Mouse (Mus musculus): Measurements from ENCODE around the gene Cfap77.
"Not testable (repeated sequence)": the region's sequence is repeated elsewhere in the genome, so short reads cannot be mapped to it uniquely, and the experiment has no call there.

The Cfap77 gene

GRCm38 (mm10) chr2:29054991-29055390, at the start of gene Cfap77:
Gene Cfap77, minus strand, starts transcription at chr2:29055066.
- DNase-seq (ENCODE audit: low read depth, low spot score) = peak; percentile 55

DNA sequence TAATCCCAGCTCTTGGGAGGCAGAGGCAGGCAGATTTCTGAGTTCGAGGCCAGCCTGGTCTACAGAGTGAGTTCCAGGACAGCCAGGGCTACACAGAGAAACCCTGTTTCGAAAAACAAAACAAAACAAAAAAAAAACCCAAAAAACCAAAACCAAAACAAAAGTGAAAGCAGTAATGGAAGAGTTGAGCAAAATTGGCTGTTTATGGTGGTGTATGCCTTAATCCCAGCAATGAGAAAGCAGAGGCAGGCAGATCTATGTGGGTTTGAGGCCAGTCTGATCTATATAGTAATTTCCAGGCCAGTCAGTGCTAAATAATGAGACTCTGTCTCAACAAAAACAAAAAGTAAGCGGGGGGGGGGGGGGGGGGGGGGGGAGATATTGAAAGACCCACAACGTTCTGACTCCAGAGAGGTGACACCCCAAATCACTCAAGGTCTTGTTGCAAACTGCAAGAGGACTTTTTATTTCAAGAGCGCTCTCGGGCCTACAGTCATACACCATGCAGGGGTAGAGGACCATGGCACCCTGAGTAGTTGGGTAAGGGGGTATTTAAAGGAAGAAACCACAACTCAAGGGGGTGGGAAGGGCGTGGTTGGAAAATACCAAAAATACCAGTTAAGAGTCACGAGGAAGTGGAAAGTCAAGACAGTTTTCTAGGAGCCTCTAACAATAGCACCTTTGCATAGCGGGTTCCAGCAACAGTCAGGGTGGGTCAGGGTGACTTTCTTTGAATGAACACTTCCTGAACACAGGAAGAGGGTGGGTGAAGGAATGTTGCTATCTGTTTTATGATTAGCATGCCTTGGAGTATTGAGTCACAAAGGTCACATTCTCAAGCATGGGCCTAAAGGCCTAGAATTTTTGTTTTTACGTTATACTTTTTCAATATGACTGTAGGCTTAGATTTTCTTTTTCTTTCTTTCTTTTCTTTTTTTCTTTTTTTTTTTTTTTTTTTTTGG, 47.8 kb upstream of the Cfap77 start:
- not testable (repeated sequence) for DNase-seq (ENCODE audit: low read depth, low spot score)

- no peak for DNase-seq (ENCODE audit: low read depth, low spot score)
Measured at GRCm38 (mm10) chr2:29100822-29101534, 46.1 kb upstream of the Cfap77 start.

DNA sequence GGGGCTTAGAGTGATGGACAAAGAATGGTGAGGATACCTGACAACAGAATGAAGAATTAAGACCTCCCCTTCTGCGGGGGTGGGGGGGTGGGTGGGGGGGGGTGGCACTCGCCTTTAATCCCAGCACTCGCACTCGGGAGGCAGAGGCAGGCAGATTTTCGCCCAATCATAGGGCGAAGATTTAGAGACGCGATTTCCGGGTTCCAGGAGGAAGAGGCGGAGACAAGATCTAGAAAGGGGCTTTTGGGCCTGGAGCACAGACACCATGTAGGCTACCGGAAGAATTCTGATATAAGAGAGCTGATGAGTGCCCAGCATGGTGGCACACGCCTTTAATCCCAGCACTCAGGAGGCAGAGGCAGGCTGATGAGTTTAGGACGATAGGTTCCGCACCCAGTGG, 44.8 kb upstream of the Cfap77 start:
- DNase-seq (ENCODE audit: low read depth, low spot score) = no peak

GRCm38 (mm10) chr2:29098786-29099185, 43.9 kb upstream of the Cfap77 start:
- DNase-seq (ENCODE audit: low read depth, low spot score) = no peak

DNA sequence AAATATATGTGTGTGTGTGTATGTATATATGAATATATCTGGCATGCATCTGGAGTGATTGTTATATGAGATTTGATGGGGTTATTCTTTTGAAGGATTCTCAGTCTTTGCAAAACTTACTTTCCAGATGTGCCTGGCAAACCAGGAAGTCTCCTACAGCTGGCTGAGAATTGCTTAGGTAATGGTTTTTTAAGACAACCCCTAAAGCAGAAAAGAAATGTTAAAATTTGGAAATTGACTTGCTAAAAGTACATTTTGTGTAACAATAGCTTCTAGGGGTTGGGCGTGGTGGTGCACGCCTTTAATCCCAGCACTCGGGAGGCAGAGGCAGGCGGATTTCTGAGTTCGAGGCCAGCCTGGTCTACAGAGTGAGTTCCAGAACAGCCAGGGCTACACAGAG, 43.1 kb upstream of the Cfap77 start:
- DNase-seq (ENCODE audit: low read depth, low spot score) = not testable (repeated sequence)

DNA sequence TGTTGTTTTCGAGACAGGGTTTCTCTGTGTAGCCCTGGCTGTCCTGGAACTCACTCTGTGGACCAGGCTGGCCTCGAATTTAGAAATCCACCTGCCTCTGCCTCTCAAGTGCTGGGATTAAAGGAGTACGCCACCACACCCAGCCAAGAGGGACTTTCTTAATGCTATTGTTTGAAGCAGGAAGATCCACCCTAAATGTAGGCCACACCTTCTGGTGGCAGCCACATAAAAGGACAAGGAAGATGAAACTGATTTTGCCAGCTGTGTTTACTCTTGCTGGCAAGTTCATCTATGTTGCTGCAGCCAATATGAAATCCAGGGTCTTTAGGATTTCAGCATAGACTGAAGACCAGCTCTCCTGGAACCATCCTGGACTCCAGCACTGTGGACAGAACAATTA, 42.6 kb upstream of the Cfap77 start:
- no peak for DNase-seq (ENCODE audit: low read depth, low spot score)

GRCm38 (mm10) chr2:29096751-29097150, 41.9 kb upstream of the Cfap77 start:
- no peak for DNase-seq (ENCODE audit: low read depth, low spot score)

DNA sequence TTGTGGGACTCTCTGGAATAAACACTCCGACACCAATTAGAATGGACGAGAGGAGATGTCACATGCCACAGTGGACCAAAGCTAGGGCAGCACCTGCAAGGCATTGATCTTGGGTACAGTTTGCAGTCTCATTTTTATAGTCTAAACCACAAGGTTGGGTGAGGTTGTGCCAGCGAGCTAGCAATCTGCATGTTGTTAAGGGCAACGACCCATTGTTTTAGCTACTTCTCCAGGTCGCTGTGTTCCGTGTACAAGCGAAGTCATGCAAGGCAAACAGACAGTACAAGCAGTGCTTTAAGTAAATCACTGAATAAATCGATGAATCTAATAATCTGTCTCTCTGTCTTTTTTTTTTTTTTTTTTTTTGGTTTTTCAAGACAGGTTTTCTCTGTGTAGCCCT, 40.8 kb upstream of the Cfap77 start:
- DNase-seq (ENCODE audit: low read depth, low spot score) = no peak

- DNase-seq (ENCODE audit: low read depth, low spot score) = not testable (repeated sequence)
Measured at GRCm38 (mm10) chr2:29089276-29089675, 34.4 kb upstream of the Cfap77 start.

DNA sequence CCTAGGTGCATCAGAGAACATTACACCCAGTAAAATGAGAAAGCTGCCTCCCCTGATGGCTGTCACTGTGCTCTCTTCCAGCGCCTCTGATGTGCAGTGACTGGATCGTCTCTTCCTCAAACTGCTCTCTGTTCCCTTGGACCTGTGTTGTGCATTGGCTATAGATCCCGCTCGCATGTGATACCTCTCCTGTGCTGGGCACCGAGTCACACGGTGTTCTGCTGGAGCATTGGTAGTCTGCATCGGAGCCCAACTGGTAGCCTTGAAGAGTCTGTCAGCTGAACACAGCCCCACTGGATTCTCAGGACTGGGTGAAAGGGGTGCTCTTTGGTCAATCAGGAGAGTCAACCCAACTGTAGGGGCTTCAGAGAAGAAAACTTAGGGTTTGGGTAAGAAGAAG, 31.2 kb upstream of the Cfap77 start:
- DNase-seq (ENCODE audit: low read depth, low spot score) = no peak

- no peak for DNase-seq (ENCODE audit: low read depth, low spot score)
Measured at GRCm38 (mm10) chr2:29081965-29082364, 27.1 kb upstream of the Cfap77 start.

DNA sequence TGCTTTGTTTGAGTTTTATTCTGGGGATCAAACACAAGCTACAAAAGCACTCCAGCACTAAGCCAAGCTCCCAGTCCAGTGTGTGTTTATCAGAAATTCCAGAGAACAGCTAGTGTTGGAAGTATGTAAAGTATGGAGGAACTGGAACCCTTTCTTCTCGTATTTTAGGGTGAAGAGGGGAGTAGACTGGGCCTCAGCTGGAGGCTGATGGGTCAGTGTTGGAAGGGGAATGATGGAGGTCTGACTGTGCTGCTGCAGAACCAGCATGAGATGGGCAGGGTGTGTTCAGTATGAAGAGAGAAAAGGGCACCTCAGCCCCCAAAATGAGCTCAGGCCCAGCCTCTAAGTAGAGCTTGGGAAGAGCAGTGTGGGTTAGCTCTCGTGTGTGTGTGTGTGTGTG, 21.4 kb upstream of the Cfap77 start:
- no peak for DNase-seq (ENCODE audit: low read depth, low spot score)

DNA sequence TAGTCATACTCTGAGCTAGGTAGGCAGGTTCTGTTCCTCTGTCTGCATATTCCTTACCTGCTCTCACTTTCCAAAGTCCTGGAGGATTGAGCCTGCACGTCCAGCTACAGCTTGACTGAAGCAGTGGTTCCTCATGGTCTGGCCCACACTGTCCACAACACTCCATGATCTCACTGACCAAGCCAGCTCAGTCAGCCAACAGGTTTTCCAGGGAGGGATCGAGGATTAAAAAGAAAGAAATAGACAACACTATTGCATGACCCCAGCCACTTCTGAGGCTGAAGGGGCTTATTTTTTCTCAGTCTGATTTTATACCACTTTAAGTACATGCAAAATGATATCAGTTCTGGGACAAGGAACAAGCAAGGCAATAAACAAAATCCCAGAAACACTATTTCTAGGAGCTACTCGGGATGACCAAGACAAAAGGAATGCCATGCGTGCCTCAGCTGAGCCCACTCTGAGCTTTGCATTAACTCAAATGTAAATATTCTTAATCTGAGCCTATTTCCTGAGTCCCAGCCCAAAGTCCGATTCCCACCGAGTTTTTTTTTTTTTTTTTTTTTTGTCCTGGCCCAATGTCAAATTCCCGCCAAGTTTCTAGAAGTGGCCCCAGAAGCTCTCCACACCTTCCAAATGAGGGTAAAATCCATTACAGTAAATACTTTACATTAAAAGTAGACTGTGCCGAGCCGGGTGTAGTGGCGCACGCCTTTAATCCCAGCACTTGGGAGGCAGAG, 20.6 kb upstream of the Cfap77 start:
- no peak for DNase-seq (ENCODE audit: low read depth, low spot score)

- no peak for DNase-seq (ENCODE audit: low read depth, low spot score)
Measured at GRCm38 (mm10) chr2:29074676-29075075, 19.8 kb upstream of the Cfap77 start.

DNA sequence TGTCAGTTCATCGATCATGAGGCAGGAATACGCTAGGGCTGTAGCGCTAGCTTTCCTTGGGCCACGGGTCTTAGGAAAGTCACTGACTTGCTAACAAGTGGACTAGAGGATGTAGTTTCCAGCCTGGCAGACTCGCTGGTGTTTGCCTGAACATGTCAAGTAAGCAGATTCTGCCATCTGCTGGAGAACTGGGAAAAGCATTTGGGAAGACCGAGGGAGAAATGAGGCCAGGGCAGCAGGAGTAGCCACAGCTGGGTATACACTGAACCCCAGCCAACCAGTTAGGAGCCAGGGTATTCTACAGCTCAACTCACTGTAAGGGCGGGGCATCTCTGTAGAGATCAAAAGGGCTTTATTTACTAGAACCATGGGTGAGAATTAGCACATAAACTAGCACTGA, 11.5 kb upstream of the Cfap77 start:
- peak; percentile 22 for DNase-seq (ENCODE audit: low read depth, low spot score)

DNA sequence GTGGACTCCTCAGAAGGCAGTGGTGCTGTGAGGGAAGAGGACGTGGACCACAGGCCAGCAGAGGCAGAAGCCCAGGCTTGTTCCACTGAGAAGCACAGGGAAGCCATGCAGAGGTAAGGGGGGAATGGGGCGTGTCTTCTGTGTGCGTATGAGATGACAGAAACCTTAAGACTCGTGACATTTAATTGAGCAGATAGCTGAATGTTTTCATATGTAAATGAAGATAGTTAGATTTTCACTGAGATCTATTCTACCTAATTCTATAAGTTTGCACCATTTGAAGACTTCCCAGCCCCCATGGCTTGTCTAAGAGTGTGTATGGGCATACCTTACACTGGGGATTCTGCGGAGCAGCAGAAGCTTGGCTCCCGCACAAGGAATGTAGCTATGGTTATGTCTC, 10.9 kb upstream of the Cfap77 start:
- DNase-seq (ENCODE audit: low read depth, low spot score) = no peak

GRCm38 (mm10) chr2:29060135-29060597, 5.3 kb upstream of the Cfap77 start, which contains the start of gene Ttf1:
Gene Ttf1, plus strand, starts transcription at chr2:29060262.
- peak; percentile 93 for DNase-seq (ENCODE audit: low read depth, low spot score)

DNA sequence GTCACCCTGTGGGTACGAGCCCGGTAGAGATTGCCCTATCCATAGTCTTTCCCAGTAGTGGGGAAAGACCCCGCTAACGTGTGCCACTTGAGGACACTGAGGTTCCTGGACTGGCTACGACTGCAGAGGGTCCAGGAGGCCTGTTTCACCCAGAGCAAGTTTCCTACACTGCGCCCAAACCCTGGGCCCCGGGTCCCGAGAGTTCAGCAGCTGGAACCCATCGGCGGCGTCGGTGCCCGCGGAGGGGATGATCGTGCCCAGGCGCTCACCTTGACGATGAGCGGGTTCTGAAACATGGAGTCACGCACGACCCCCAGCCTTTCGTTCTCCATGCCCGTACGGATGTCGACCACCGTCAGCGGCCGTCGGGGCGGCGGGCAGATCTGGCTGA, 326 bp downstream of the Cfap77 start:
- DNase-seq (ENCODE audit: low read depth, low spot score) = no peak

GRCm38 (mm10) chr2:29053802-29054544, 893 bp downstream of the Cfap77 start:
- DNase-seq (ENCODE audit: low read depth, low spot score) = peak; percentile 32

DNA sequence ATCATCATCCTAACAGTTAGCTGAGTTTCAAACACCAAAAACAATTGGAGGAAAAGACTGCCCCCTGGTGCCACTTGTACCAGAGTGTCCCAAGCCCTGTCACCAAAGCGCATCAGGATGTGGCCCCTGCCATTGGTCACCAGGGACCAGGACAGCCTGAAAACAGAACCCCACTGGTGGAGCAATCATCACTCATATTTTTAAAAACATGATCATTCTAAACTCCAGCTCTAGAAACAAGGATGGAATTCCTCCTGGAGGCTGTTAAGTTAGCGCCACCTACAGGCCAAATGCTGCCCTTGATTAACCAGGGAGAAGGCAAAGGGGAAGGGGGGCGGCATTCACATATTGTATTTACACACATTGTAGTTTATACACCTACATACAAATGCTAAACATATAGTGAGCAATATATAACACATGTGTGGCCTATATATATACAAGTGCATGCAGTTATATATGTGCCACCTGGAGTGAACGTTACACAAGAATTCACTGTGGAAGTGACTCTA, 1.9 kb downstream of the Cfap77 start:
- DNase-seq (ENCODE audit: low read depth, low spot score) = no peak
